Mouse (Mus musculus) forebrain, embryonic 13.5 days (tissue): Measurements from ENCODE around the gene Limk2. TPM values are rescaled to one million over a fixed set of nuclear protein-coding genes. Genes with fewer than 3 reads are reported as not detected.
A peak's percentile ranks its signal among the peaks of the same experiment; 100 is the strongest.

Source experiments
- ATAC-seq: fragments of 200-750 bp; cut with Nextera tagmentation; 2 replicates; pipeline ENCODE4 v1.8.0; 2017
- H3K27ac ChIP-seq: fragments of 300-500 bp; sonication (generic); 2 replicates; pipeline ENCODE4 v1.5.1; 2015; ENCODE audit warnings: inconsistent platforms, mild to moderate bottlenecking, moderate library complexity
- H3K27me3 ChIP-seq: fragments of 300-500 bp; sonication (generic); 2 replicates; pipeline ENCODE4 v1.6.1; 2015; ENCODE audit warnings: mild to moderate bottlenecking, inconsistent platforms
- H3K36me3 ChIP-seq: fragments of 300-500 bp; sonication (generic); 2 replicates; pipeline ENCODE4 v1.6.1; 2015; ENCODE audit warnings: mild to moderate bottlenecking, inconsistent platforms; ENCODE audit not compliant: poor library complexity, severe bottlenecking
- H3K4me1 ChIP-seq: fragments of 300-500 bp; sonication (generic); 2 replicates; pipeline ENCODE4 v1.6.1; 2015; ENCODE audit warnings: inconsistent platforms
- H3K4me2 ChIP-seq: fragments of 300-500 bp; sonication (generic); 2 replicates; pipeline ENCODE4 v1.6.1; 2015; ENCODE audit warnings: inconsistent platforms, mild to moderate bottlenecking, moderate library complexity
- H3K4me3 ChIP-seq: fragments of 300-500 bp; sonication (generic); 2 replicates; pipeline ENCODE4 v1.5.1; 2015; ENCODE audit warnings: mild to moderate bottlenecking, inconsistent platforms
- H3K9ac ChIP-seq: fragments of 300-500 bp; sonication (generic); 2 replicates; pipeline ENCODE4 v1.6.1; 2015; ENCODE audit warnings: mild to moderate bottlenecking, inconsistent platforms
- H3K9me3 ChIP-seq: fragments of 300-500 bp; sonication (generic); replicated peaks from 2 replicates; pipeline ENCODE4 v1.6.1; 2016; ENCODE audit warnings: inconsistent platforms
- WGBS: fragments of 180-500 bp; shearing (Covaris S2); methylation state at CpG from one replicate; pipeline ENCODE4 v1.1.7; 2015; 5-methylcytosine and 5-hydroxymethylcytosine counted together
- polyA plus RNA-seq: library from polyadenylated mRNA; unstranded; fragments of >200 nt; fragmentation: Nextera tagmentation; extraction: Ambion mirVana; gene quantifications from 2 replicates; pipeline ENCODE4 v1.2.1, GENCODE M21; 2015

The Limk2 gene
- polyA plus RNA-seq, 1 experiment from 2014 or later: 75.6 TPM

DNA sequence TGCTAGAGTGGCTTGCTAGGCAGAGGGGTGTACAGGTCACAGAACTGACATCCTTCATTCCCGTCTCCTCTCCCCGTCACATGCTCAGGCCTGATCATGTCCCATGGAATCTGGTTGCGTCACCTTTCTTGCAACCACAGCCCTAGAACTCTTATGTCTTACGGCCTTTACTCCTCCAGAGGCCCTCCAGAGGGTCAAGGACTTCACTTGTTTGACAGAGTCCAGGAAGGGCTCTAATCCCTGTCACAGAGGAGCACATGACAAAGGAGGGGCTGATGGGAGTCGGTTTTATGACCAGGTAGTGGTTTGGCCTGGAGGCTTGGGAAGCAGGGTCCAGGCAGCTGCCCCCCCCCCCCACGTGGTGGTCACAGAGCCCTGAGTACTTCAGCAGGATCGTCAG, 40.0 kb downstream of the Limk2 start:
- peak overlapping the region; percentile 35; the same call in 1 of the 2 replicates for H3K9ac ChIP-seq
- peak overlapping the region; percentile 82 for H3K4me2 ChIP-seq
- 65% methylated on average over 7 of the region's 7 CpGs for WGBS
- no peaks in the 10 kb centered on the region for H3K36me3 ChIP-seq
- H3K9me3 ChIP-seq: no peaks in the 10 kb centered on the region
- H3K4me3 ChIP-seq: no peak overlapping the region
- no peak overlapping the region for H3K27ac ChIP-seq
- ATAC-seq: no peak
- peaks cover 43% of the 10 kb centered on the region for H3K4me1 ChIP-seq
- H3K27me3 ChIP-seq: no peaks in the 10 kb centered on the region

GRCm38 (mm10) chr11:3366411-3366810, 42.6 kb downstream of the Limk2 start:
- Histone ChIP-seq H3K4me3 (no peak overlapping the region), H3K27ac (no peak overlapping the region), H3K4me1 (peaks cover 24% of the 10 kb centered on the region), H3K4me2 (no peak overlapping the region), H3K9me3 (peaks cover 4% of the 10 kb centered on the region; the same call in 1 of the 2 replicates), H3K27me3 (no peaks in the 10 kb centered on the region), H3K36me3 (peaks cover 11% of the 10 kb centered on the region; the same call in 1 of the 2 replicates), H3K9ac (no peak overlapping the region)
- 92% methylated on average over 7 of the region's 7 CpGs for WGBS
- no peak for ATAC-seq

- Histone ChIP-seq H3K36me3 (peaks cover 39% of the 10 kb centered on the region), H3K9me3 (peaks cover 4% of the 10 kb centered on the region; the same call in 1 of the 2 replicates), H3K4me3 (no peak overlapping the region), H3K9ac (no peak overlapping the region), H3K4me2 (no peak overlapping the region), H3K27me3 (no peaks in the 10 kb centered on the region), H3K4me1 (no peaks in the 10 kb centered on the region), H3K27ac (no peak overlapping the region)
- no peak for ATAC-seq
- WGBS: 88% methylated on average over 3 of the region's 3 CpGs
Measured at GRCm38 (mm10) chr11:3362854-3363253, 46.1 kb downstream of the Limk2 start.

DNA sequence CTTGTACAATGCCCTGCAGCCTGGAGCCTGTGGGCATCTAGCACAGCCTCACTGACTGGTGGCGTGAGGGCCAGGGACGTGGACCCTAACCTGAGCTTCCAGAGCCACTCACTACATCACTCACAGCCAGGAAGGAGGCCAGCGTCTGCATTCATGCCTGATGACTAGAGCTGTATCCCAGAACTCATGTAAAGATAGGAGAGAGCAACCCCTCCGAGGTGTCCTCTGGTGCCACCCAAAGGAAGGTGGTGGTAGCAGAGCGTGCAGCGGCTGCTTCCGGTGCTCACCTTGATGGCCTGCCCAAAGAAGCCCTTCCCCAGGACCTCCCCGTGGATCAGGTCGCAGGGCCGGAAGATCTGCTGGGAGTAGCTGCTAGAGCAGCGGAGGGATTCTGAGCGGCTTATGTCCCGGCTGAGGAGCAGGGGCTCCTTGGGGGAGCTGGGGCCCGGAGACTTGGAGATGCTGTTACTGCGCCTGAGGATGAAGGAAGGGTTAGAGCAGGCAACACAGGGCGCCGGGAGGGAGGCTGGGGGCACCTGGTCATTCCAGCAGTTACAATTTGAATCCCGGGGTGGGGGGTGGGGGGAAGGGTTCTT, 55.9 kb downstream of the Limk2 start:
- peaks cover 11% of the 10 kb centered on the region; the same call in 1 of the 2 replicates for H3K4me1 ChIP-seq
- H3K9me3 ChIP-seq: no peaks in the 10 kb centered on the region
- peaks cover 75% of the 10 kb centered on the region for H3K36me3 ChIP-seq
- no peaks in the 10 kb centered on the region for H3K27me3 ChIP-seq
- WGBS: 45% methylated on average over 18 of the region's 18 CpGs
- H3K27ac ChIP-seq: no peak overlapping the region
- no peak overlapping the region for H3K4me2 ChIP-seq
- no peak overlapping the region for H3K9ac ChIP-seq
- no peak for ATAC-seq
- no peak overlapping the region for H3K4me3 ChIP-seq

DNA sequence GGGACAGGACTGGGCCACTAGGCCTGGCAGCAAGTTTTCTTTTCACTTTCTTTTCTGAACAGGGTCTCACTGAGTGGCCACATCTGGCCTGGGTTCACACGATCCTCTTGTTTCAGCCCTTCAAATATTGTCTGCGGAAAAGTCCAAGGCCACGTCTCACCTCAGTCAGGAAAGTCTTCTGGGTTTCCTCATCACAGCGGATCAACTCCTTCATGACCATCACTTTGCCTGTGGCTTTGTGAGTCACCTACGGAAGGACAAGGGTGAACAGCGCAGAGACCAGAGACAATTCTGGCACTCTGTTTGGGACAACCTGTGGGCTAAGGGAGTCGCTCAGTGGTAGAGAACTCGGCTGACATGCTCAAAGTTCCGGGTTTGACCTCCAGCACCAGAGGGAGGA, 56.9 kb downstream of the Limk2 start:
- Histone ChIP-seq H3K4me1 (peaks cover 14% of the 10 kb centered on the region; the same call in 1 of the 2 replicates), H3K9me3 (no peaks in the 10 kb centered on the region), H3K4me2 (no peak overlapping the region), H3K9ac (no peak overlapping the region), H3K4me3 (no peak overlapping the region), H3K36me3 (peaks cover 71% of the 10 kb centered on the region), H3K27me3 (no peaks in the 10 kb centered on the region), H3K27ac (no peak overlapping the region)
- no peak for ATAC-seq
- 91% methylated on average over 9 of the region's 9 CpGs for WGBS

GRCm38 (mm10) chr11:3349343-3349695, 59.7 kb downstream of the Limk2 start:
- Histone ChIP-seq H3K27me3 (no peaks in the 10 kb centered on the region), H3K27ac (no peak overlapping the region), H3K9me3 (no peaks in the 10 kb centered on the region), H3K4me3 (no peak overlapping the region), H3K9ac (no peak overlapping the region), H3K4me1 (peaks cover 14% of the 10 kb centered on the region; the same call in 1 of the 2 replicates), H3K36me3 (peaks cover 80% of the 10 kb centered on the region), H3K4me2 (no peak overlapping the region)
- no peak for ATAC-seq
- 82% methylated on average over 4 of the region's 4 CpGs for WGBS

- Histone ChIP-seq H3K27ac (no peak overlapping the region), H3K4me3 (no peak overlapping the region)
- 55% methylated on average over 5 of the region's 6 CpGs for WGBS
Measured at GRCm38 (mm10) chr11:3348576-3349342, 60.2 kb downstream of the Limk2 start.

DNA sequence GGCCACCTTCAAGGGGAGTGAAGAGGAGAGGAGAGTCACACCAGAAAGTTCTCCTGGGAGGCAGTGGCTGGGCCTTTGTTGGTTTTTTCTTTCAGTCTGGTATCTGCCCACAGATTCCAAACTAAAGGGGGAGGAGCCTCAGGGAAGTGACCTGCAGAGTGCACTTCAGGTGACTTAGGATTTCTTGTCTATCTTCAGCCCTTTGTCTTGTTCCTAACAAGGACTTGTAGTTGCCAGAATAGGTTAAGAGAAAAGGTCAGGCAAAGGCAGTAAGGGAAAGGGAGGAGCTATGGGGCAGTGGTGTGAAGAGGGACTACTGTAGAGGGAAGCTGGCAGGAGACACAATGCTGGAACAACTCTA, 61.2 kb downstream of the Limk2 start:
- no peak overlapping the region for H3K4me2 ChIP-seq
- H3K4me3 ChIP-seq: no peak overlapping the region
- H3K27ac ChIP-seq: no peak overlapping the region
- no peak overlapping the region for H3K9ac ChIP-seq
- ATAC-seq: no peak
- peaks cover 80% of the 10 kb centered on the region for H3K36me3 ChIP-seq
- no peaks in the 10 kb centered on the region for H3K27me3 ChIP-seq
- peaks cover 14% of the 10 kb centered on the region; the same call in 1 of the 2 replicates for H3K4me1 ChIP-seq
- no peaks in the 10 kb centered on the region for H3K9me3 ChIP-seq

More at GRCm38 (mm10) chr11:3348576-3349342, 60.2 kb downstream of the Limk2 start:
- Histone ChIP-seq H3K9me3 (no peaks in the 10 kb centered on the region), H3K4me1 (peaks cover 14% of the 10 kb centered on the region; the same call in 1 of the 2 replicates), H3K9ac (no peak overlapping the region), H3K4me2 (no peak overlapping the region), H3K36me3 (peaks cover 80% of the 10 kb centered on the region), H3K27me3 (no peaks in the 10 kb centered on the region)
- no peak for ATAC-seq

DNA sequence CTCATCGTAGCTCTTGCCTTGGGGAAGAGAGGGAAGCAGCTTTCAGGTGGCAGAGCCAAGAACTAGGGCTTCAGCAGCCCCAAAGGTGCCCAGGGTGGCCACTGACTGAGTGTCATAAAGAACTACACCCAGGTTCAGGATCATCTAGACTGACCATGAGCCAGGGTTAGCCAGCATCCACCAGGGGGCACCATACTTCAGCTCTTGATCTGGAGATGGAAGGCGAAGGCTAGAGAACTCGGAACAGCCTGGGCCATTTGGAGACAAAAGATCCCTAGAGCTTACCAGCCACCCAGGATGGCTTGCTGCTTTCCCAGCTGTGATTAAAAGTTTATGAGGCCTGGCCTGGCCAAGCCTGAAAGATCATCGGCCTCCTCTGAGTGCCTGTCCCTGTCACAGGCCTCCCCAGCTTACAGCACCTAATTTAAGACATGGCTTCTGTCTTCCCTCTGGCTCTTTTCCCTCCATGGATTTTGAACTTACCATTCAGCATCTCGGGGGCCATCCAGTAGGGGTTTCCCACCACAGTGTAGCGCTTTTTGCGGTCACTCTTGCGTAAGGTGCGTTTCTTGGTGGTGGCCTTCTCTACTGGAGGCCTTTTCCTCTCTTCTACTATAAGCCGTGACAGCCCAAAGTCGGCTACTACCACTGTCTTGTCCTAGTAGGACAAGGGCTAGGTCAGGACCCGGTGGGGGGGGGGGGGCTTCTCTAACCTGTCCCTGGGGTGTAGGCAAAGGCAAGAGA, 61.7 kb downstream of the Limk2 start:
- no peaks in the 10 kb centered on the region for H3K27me3 ChIP-seq
- no peak overlapping the region for H3K9ac ChIP-seq
- peak; percentile 75 for ATAC-seq
- H3K9me3 ChIP-seq: no peaks in the 10 kb centered on the region
- H3K4me1 ChIP-seq: peaks cover 14% of the 10 kb centered on the region; the same call in 1 of the 2 replicates
- 57% methylated on average over 12 of the region's 12 CpGs for WGBS
- H3K4me3 ChIP-seq: no peak overlapping the region
- peaks cover 80% of the 10 kb centered on the region for H3K36me3 ChIP-seq
- H3K27ac ChIP-seq: no peak overlapping the region
- no peak overlapping the region for H3K4me2 ChIP-seq

- Histone ChIP-seq H3K36me3 (peaks cover 80% of the 10 kb centered on the region), H3K9ac (no peak overlapping the region), H3K27me3 (no peaks in the 10 kb centered on the region), H3K4me3 (no peak overlapping the region), H3K27ac (no peak overlapping the region), H3K4me2 (no peak overlapping the region), H3K9me3 (no peaks in the 10 kb centered on the region), H3K4me1 (peaks cover 14% of the 10 kb centered on the region; the same call in 1 of the 2 replicates)
- ATAC-seq: no peak
- WGBS: 94% methylated on average over 7 of the region's 7 CpGs
Measured at GRCm38 (mm10) chr11:3346351-3346750, 62.6 kb downstream of the Limk2 start.

DNA sequence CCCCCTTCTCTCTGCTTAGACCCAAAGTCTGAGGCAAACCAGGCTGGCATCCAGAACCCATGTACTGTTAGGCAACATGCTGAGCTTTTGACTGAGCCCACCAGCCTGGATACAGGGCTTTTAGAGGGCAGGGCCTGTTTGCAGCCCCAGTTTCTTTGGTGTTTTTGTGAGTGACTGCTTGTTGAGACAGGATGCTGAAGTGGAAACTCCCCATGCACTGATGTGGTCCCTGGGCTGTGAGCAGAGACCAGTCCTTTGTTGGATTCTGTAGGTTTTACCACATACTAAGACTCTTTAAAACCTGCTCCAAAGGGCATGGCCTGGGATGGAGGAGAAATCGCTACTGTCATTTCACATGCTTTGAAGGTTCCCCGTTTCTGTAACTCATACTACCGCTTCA, 64.1 kb downstream of the Limk2 start:
- Histone ChIP-seq H3K4me3 (no peak overlapping the region), H3K9me3 (no peaks in the 10 kb centered on the region), H3K36me3 (peaks cover 70% of the 10 kb centered on the region), H3K9ac (no peak overlapping the region), H3K27ac (no peak overlapping the region), H3K27me3 (no peaks in the 10 kb centered on the region), H3K4me1 (peaks cover 14% of the 10 kb centered on the region; the same call in 1 of the 2 replicates), H3K4me2 (no peak overlapping the region)
- ATAC-seq: no peak
- 98% methylated on average over 3 of the region's 3 CpGs for WGBS

DNA sequence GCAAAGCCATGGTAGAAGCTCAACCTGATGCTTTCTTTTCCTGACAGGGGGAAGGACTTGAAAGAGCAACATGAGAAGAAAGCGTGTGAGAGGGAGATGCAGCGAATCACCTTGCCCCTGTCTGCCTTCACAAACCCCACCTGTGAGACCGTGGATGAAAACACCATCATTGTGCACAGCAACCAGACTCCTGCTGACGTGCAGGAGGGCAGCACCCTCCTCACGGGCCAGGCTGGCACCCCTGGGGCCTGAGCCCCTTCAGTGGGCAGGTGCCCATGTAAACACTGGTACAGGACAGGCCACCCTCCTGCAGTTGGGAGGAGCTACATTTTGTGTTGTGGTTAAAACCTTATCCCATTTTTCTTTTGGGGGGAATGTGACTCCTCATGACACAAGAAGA, 67.5 kb downstream of the Limk2 start:
- Histone ChIP-seq H3K9me3 (no peaks in the 10 kb centered on the region), H3K4me2 (no peak overlapping the region), H3K36me3 (peaks cover 52% of the 10 kb centered on the region), H3K4me3 (no peak overlapping the region), H3K27ac (no peak overlapping the region), H3K27me3 (no peaks in the 10 kb centered on the region), H3K4me1 (peaks cover 15% of the 10 kb centered on the region), H3K9ac (no peak overlapping the region)
- WGBS: 84% methylated on average over 5 of the region's 5 CpGs
- ATAC-seq: no peak
